Mouse (Mus musculus) macrophage (primary cell): ENCODE data around the gene Pwwp2b. TPM values are rescaled to one million over a fixed set of nuclear protein-coding genes. Genes with fewer than 3 reads are reported as not detected.

ENCODE experiments used
- H3K27ac ChIP-seq: fragments of 350-480 bp; formaldehyde crosslinking; 2 replicates; pipeline ENCODE4 v1.9.0; 2021
- H3K36me3 ChIP-seq: fragments of 350-480 bp; formaldehyde crosslinking; 2 replicates; pipeline ENCODE4 v1.9.0; 2021; ENCODE audit errors: inconsistent target
- H3K4me3 ChIP-seq: fragments of 350-480 bp; formaldehyde crosslinking; 2 replicates; pipeline ENCODE4 v1.9.0; 2021; ENCODE audit errors: inconsistent target
- H3K79me2 ChIP-seq: fragments of 350-480 bp; formaldehyde crosslinking; 2 replicates; pipeline ENCODE4 v1.9.0; 2021; ENCODE audit errors: inconsistent target
- WGBS: methylation state at CpG from one replicate; pipeline ENCODE4 v1.1.7; 2026; ENCODE audit warnings: inconsistent platforms; ENCODE audit not compliant: missing documents; 5-methylcytosine and 5-hydroxymethylcytosine counted together
- polyA plus RNA-seq: library from polyadenylated mRNA; stranded (reverse); fragments of 250-400 nt; gene quantifications from 3 replicates; pipeline ENCODE4 v1.2.4, GENCODE M21; 2018; ENCODE audit warnings: inconsistent platforms

The Pwwp2b gene
- polyA plus RNA-seq, 1 experiment from 2014 or later: 25.2 TPM

DNA sequence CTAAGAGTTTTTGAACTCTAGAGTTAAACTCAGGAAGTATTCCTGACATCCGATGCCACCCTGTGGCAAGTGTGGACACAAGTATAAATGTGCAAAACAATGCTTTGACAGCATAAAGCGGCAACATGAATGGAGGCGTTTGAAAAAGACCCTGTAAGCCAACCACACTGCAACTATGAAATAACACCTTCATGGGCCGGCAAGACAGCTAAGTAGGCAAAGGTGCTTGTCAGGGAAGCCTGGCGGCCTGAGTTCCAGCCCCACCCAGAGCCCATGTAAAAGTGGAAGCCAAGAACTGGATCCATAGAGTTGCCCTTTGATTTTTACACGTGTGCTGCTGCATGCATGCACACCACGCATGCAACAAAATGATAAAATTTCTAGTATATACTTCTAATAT, 31.2 kb upstream of the Pwwp2b start:
- no peak overlapping the region for H3K4me3 ChIP-seq
- H3K27ac ChIP-seq: no peak overlapping the region
- no peaks in the 10 kb centered on the region for H3K79me2 ChIP-seq
- H3K36me3 ChIP-seq: no peaks in the 10 kb centered on the region
- WGBS: 92% methylated on average over 7 of the region's 7 CpGs

DNA sequence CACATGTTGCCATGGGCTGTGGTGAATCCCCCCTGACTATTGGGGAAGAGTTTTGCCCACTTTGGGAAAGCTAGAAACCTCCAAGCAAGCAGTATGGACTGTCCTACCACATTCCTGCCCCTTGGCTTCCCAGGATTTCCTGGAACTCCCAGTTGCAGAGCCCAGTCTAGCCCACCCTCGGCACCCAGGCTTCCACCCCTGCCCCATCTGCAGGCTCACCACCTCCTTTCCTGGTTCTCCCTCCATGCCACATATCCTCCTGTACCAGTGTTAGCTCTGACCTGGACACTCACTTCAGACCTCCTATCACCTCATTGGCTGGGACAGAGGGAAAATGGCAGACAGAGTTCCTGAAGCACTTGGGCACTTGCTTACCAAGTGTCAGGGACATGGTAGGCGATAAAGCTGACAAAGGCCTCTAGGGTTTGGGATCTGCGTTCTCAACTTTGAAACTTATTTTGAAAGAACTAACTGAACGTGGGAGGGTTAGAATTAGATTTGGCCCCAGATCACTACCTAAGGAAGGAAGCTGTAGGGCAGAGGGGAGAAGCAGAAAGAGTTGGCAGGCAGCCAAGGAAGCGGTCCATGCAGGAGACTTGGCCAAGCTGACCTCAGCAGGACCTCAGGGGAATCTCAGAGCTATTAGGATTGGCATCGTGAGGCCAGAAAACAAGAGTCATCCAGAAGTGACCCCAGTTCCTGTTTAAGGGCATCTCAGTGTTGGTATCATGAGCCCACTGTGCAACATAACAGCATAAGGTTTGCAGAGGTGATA, 29.5 kb upstream of the Pwwp2b start:
- 26% methylated on average over 6 of the region's 6 CpGs for WGBS
- H3K36me3 ChIP-seq: no peaks in the 10 kb centered on the region
- no peaks in the 10 kb centered on the region for H3K79me2 ChIP-seq
- no peak overlapping the region for H3K4me3 ChIP-seq
- peak overlapping the region; percentile 95 for H3K27ac ChIP-seq

DNA sequence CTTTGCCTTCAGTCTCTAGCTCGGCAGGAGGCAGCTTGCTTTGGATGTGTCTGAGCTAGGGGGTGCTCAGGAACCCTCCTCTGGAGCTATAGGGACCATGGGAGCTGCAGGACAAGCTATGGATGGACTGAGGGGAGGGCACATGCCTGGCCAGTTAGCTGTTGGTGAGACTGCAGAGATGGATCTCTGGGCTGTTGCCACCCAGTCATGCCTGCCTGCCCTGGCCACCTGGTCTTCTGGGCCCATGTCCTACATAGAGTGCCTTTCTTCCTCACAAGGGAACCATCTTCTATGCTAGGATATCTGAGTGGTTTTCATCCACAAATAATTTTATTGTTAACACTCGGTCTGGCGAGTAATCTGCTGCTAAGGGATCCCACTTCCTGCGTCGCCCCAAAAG, 28.8 kb upstream of the Pwwp2b start:
- H3K36me3 ChIP-seq: no peaks in the 10 kb centered on the region
- no peaks in the 10 kb centered on the region for H3K79me2 ChIP-seq
- no peak overlapping the region for H3K4me3 ChIP-seq
- peak overlapping the region; percentile 95 for H3K27ac ChIP-seq
- 90% methylated on average over 5 of the region's 5 CpGs for WGBS

DNA sequence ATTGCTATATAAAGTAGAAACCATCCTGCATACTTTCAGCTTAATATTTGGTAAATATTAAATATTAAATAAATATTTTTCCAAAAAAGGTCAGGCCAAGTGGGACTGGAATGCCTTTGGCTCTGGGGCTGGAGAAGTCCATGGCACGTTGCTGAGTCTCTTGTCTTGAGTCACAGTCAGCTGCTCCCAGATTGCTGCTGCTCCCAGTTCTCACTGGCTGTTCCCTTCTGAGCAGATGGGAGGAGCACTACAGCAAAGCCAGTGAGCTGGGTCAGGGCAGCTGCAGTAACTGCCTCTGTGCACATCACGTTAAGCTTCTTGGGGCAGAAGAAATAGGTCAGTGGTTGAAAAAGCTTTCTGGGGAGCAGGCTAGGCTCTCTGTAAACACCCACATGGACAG, 28.0 kb upstream of the Pwwp2b start:
- Histone ChIP-seq H3K79me2 (no peaks in the 10 kb centered on the region), H3K36me3 (no peaks in the 10 kb centered on the region), H3K4me3 (no peak overlapping the region), H3K27ac (peak overlapping the region; percentile 95)
- WGBS: 21% methylated on average over 2 of the region's 2 CpGs

DNA sequence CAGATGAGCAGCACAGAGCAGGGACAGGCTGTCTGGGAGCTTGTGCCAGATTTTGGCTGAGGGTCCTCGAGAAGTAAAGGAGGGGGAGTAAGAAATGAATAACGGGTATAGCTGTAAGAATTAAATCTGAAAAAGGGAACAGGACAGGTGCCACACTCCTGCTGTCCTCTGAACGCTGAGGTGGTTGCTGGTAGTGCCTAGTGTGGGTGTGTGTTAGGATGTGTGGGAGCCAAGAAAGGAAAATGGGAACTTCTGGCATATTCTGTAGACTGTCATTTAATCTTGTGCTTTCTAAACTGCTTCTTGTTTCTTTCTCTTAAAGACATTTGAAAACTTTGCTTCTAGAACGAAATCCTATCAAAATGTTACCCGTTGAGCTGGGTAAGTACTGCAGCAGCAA, 27.2 kb upstream of the Pwwp2b start:
- Histone ChIP-seq H3K79me2 (no peaks in the 10 kb centered on the region), H3K27ac (peak overlapping the region; percentile 95), H3K36me3 (no peaks in the 10 kb centered on the region), H3K4me3 (no peak overlapping the region)
- 86% methylated on average over 3 of the region's 5 CpGs for WGBS

DNA sequence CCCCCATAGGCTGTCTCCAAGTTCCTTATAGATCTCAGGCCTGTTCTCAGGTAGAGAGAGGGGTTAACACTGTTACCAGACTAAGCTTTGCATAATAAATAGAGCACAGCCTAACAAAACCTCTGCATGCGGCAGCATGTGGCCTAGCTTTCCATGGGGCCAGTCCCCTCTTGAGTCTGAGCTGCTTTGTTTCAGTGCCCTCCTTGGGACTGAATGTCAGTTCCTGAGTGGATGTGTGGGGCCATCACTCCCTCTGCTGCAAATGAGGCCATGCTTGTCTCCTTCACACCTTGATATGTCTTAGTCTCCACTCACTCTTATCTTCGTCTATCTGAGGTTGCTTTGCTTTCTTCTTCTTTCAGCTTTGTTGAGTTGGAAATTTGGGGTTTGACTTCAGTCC, 26.4 kb upstream of the Pwwp2b start:
- Histone ChIP-seq H3K36me3 (no peaks in the 10 kb centered on the region), H3K4me3 (no peak overlapping the region), H3K27ac (peak overlapping the region; percentile 95), H3K79me2 (no peaks in the 10 kb centered on the region)
- WGBS: 100% methylated on average over 2 of the region's 2 CpGs

DNA sequence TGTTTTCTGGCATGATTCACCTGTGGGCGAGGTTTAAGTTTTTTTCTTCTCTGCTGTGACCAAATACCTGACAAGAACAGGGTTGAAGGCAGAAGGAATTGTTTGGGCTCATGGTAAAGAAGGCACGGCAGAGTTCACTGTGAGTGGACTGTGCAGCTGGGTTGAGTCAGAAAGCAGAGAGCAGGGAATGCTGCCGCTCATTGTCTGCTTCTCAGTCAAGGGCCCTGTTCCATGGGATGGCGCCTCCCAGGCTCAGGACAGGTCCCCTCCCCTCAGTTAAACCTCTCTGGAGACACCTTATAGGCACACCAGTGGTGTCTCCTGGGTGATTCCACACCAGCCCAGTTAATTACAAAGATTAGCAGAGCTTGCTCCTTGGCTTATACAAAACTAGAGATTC, 25.9 kb upstream of the Pwwp2b start:
- no peaks in the 10 kb centered on the region for H3K79me2 ChIP-seq
- peak overlapping the region; percentile 95 for H3K27ac ChIP-seq
- 94% methylated on average over 4 of the region's 4 CpGs for WGBS
- H3K36me3 ChIP-seq: no peaks in the 10 kb centered on the region
- H3K4me3 ChIP-seq: no peak overlapping the region

DNA sequence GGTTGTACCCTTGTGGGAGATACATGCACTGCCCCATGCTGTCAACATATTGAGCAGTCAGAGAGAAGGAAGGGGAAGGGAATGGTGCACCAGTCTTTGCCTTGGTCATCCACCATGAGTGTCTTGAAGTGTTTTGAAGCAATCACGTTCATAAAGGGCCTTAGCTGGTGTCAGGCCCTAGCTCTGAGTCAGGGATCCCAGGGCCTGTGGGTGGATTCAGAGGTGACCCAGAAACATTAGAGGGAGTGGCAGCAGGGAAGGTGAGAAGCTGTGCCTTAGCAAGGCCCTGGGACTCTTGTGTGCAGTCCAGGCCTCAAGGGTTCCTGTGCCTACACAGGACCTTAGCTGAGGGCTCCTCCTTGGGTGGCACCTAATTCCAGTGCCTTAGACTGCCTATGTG, 24.2 kb upstream of the Pwwp2b start:
- Histone ChIP-seq H3K36me3 (no peaks in the 10 kb centered on the region), H3K4me3 (no peak overlapping the region), H3K79me2 (no peaks in the 10 kb centered on the region), H3K27ac (peak overlapping the region; percentile 95)
- WGBS: 100% methylated on average over 1 of the region's 1 CpGs

DNA sequence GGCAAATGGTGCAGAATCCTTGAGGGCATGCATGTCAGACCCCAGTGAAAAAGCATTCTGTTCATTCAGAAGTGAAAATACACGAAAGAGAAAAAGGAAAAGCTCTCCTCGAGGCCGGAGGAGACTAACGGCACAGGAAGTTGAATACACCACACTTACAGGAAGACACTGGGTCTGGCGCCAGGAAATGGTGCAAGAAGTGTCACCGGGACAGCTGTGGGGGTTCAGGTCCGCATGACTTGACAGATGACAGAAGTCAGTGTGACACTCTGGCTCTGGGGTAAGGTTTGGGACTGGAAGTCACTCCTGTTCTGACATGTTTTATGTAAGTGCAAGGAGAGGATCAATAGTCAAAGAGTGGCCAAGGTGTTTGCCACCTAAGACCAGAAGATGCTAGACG, 23.6 kb upstream of the Pwwp2b start:
- Histone ChIP-seq H3K79me2 (no peaks in the 10 kb centered on the region), H3K36me3 (no peaks in the 10 kb centered on the region), H3K27ac (peak overlapping the region; percentile 95), H3K4me3 (no peak overlapping the region)
- WGBS: 7% methylated on average over 8 of the region's 8 CpGs

DNA sequence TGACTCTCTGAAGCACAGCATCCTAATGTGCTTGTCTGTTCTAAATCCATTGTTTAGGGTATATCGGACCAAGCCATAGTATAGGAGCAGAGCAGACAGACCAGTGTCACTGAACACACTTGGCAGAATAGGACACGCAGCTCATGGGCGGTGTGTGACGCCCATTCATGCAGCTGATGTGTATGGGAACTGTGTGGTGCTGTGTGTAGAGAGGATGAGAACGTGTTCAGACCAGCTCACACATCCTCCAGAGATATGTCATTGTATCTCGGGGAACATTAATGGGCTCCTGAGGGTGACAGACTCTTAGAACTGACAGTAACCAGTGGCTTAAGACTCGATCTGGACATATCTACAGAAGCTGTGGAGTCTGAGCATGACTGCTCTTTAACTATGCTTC, 21.9 kb upstream of the Pwwp2b start:
- Histone ChIP-seq H3K36me3 (no peaks in the 10 kb centered on the region), H3K27ac (peak overlapping the region; percentile 5; the same call in 1 of the 2 replicates), H3K4me3 (no peak overlapping the region), H3K79me2 (no peaks in the 10 kb centered on the region)
- 96% methylated on average over 7 of the region's 7 CpGs for WGBS

DNA sequence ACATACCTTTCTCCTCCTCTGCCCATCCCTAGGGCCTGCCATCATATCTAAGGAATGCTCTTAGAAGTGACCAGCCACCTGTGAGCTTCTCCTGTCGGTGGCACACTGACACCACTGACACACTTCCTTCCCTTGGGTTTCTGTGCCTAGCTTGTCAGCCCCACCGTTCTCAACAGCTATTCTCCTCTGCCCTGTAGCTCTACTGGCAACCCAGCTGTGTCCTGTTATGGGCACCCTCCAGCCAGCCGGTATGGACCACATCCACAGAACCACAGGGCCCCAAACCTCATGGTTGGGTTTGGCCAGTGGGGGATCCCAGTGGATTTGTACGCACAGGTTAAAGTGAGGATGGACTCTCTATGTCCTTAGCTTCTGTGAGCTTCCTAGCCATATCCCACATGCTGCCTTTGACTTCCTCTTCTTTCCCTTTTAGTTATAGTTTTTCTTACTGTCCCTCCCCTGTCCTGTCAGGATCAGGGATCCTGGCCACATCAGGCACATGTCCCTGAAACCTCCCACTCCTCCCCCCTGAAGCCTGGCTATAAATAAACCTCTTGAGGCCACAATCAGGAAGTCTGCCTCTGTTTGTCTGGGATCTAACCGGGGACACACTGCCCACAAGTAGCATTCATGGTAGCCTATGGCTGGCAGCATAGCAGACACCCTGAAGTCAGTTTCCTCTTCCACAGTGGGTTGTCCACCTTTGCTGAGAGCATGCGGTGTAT, 19.7 kb upstream of the Pwwp2b start:
- 7% methylated on average over 5 of the region's 6 CpGs for WGBS
- Histone ChIP-seq H3K27ac (peak overlapping the region; percentile 64), H3K4me3 (no peak overlapping the region)

DNA sequence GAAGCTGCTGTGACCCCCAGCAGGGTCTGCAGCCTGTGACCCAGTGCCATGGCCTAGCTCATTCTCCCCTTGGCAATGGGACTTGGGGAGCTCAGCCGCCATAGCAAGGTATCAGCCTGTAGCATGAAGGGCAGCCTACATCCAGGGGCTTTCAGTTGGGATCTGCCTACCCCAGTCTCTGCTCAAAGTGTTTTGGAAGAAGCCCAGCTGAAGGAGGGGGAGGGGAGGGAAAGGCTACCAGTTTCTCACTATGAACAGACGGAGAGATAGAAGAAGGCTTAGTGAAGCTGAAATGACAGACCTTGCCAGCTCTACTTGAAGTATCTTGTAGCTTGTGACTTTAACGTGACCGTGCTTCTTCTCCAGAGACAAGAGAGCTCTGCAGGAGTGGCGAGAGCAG, 18.4 kb upstream of the Pwwp2b start:
- Histone ChIP-seq H3K79me2 (no peaks in the 10 kb centered on the region), H3K27ac (peak overlapping the region; percentile 64; the same call in 1 of the 2 replicates), H3K4me3 (no peak overlapping the region), H3K36me3 (no peaks in the 10 kb centered on the region)
- 93% methylated on average over 5 of the region's 5 CpGs for WGBS

More for the DNA sequence above, 19.7 kb upstream of the Pwwp2b start:
- H3K36me3 ChIP-seq: no peaks in the 10 kb centered on the region
- no peaks in the 10 kb centered on the region for H3K79me2 ChIP-seq

DNA sequence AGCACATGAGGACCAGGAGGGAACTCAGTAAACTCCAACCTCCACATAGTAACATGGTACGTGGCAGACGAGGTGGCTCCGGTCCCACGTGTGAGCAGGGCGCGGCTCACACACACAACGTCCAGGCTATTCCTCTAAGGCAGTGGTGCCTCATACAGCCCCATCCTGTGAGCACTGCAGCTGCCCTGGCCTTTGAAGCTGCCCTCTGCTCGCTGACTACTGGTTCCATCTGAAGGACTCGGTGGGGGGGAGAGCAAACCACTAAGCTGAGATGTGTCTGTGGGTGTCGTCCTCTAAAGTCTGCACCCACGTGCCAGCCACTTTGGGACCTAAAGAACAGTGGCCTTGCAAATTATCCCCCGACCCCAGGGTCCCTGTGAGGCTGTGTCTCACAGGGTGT, 18.0 kb upstream of the Pwwp2b start:
- WGBS: 90% methylated on average over 12 of the region's 12 CpGs
- H3K27ac ChIP-seq: no peak overlapping the region
- no peak overlapping the region for H3K4me3 ChIP-seq
- no peaks in the 10 kb centered on the region for H3K79me2 ChIP-seq
- no peaks in the 10 kb centered on the region for H3K36me3 ChIP-seq

DNA sequence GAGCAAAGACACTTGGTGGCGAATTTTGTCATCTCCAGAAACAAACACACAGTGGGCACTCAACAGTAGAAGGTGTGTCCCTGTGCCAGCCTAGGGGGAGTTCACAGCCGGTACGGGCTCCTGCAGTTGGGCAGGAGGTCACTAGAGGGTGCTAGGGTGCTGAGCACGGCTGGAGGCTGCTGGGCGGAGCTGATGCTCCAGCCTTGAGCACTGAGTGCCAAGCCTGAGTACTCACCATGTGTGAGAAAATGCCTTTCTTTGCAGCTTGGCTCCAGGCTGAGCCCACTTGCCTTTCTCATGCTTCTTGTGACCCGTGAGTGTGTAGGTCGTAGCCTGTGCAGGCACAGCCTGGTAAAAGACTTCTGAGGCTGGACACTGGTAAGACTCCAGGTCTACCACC, 14.6 kb upstream of the Pwwp2b start:
- no peaks in the 10 kb centered on the region for H3K79me2 ChIP-seq
- H3K4me3 ChIP-seq: no peak overlapping the region
- peak overlapping the region; percentile 19; the same call in 1 of the 2 replicates for H3K27ac ChIP-seq
- no peaks in the 10 kb centered on the region for H3K36me3 ChIP-seq
- 2% methylated on average over 7 of the region's 7 CpGs for WGBS

DNA sequence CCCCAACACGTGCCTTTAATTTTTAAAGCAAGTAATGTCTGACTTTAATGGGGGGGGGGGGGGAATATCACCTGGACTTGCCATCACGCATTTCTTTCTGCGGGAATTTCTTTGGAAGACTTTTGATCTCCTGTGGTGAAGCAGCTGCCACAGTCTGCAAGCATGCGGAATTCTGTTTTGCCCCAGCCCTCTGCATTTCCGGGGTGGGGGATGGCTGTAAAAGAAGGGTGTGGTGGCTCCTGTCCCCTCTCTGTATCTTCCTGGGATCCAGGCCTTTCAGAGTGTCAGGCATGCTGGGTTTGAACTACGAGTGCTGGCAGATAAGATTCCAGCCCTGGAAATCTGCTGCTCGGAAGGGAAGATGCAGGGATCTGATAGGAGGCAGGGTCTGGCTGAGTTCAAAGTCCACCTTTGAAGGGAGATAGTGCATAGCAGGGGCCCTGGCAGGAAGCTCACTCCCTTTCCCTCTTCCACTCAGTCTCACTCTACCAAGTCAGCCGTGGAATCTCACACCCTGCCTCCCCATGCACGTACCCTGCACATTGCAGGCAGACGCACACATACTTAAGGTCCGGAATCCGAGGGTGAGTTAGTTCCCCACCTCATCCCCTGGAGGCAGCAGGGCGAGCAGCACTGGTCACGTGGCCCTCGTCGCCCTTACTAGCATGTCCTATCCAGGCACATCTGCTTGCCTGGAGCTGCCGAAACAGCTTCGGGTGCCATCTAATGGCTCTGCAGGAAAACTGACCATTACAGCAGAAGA, 13.7 kb upstream of the Pwwp2b start:
- no peaks in the 10 kb centered on the region for H3K36me3 ChIP-seq

More for the DNA sequence above, 13.7 kb upstream of the Pwwp2b start:
- no peaks in the 10 kb centered on the region for H3K79me2 ChIP-seq
- H3K27ac ChIP-seq: peak overlapping the region; percentile 19; the same call in 1 of the 2 replicates
- WGBS: 58% methylated on average over 18 of the region's 18 CpGs
- no peak overlapping the region for H3K4me3 ChIP-seq
